Mouse (Mus musculus) E14TG2a.4 (cell line): Measurements from ENCODE around the gene Fcgr4.

ENCODE experiments used
- CTCF ChIP-seq: conservative IDR thresholded peaks from 2 replicates; pipeline ENCODE4 v1.5.1; 2014; ENCODE audit warnings: low read length
- POU5F1 ChIP-seq: IDR thresholded peaks from 2 replicates; pipeline ENCODE4 v1.6.1; 2014; ENCODE audit warnings: low read length, borderline replicate concordance

DNA sequence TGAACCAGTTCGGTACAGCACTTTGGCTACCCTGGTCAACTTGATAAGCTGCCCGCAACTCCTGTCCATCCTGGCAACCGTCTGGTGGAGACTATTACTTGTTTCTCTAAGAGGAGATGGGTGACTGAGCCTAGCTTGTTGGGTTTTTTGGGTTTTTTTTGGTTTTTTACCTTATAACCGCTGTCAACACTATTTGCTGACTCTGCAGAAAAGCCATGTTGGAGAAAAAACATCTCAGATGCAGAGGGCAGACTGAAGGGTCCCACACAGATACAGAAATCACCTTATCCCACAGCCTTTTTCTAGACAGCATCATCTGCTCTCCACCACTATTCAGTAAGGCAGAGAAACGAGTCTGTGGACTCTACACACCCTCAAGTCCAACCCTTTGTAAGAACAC lies 32.9 kb upstream of the Fcgr4 start:
- no peak for TF ChIP-seq CTCF
- no peak for TF ChIP-seq POU5F1
